Mouse (Mus musculus) gastrocnemius, adult 18-20 months (tissue): ENCODE measurements at regions not wholly inside any gene's neighbourhood (a gene's known extent, or its start where the extent isn't known, plus 50 kb on each side); places are given as distances from the start of the nearest gene placed in this dataset.

Experiments used
- DNase-seq: peaks from one replicate; pipeline ENCODE4 v3.0.0; 2021; ENCODE audit warnings: low spot score

DNA sequence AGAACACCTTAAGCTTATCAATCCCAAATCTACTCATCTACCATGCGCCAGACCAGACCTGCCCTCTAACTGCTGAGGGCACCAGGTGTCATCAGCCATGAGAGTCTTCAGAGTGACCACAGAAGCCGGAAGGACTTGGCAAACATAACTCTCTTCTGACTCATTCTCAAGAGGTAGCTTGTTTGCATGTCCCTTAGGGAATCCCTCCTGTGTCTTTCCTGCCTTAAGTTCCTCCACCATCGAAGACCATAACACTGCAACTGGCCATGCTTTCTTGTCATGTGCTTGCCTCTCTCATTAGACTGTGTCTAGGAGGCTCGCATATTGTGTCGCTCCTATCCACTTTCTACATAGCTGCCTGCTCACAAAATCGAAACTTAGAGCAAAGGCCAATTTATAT lies 226.1 kb upstream of the Ncam1 start:
- no peak for DNase-seq

DNA sequence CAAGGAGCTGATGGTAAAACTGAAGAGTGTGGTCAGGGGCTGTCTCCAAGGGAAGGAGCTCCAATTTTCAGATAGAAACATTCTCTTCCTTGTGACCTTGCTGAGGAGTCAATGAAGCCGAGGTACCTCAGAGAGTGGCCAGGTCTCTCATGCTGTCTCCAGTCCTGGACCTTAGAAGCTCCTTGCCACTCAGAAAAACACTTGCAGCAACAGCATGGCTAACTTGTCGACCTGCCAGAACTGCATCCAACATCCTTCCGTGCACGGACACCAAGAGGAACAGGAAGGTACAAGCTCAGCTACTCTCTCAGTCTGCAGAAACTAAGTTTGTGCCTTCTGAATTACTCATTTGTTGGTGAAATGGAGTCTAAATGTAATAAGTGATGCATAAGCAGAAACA lies 214.9 kb upstream of the Ncam1 start:
- no peak for DNase-seq

DNA sequence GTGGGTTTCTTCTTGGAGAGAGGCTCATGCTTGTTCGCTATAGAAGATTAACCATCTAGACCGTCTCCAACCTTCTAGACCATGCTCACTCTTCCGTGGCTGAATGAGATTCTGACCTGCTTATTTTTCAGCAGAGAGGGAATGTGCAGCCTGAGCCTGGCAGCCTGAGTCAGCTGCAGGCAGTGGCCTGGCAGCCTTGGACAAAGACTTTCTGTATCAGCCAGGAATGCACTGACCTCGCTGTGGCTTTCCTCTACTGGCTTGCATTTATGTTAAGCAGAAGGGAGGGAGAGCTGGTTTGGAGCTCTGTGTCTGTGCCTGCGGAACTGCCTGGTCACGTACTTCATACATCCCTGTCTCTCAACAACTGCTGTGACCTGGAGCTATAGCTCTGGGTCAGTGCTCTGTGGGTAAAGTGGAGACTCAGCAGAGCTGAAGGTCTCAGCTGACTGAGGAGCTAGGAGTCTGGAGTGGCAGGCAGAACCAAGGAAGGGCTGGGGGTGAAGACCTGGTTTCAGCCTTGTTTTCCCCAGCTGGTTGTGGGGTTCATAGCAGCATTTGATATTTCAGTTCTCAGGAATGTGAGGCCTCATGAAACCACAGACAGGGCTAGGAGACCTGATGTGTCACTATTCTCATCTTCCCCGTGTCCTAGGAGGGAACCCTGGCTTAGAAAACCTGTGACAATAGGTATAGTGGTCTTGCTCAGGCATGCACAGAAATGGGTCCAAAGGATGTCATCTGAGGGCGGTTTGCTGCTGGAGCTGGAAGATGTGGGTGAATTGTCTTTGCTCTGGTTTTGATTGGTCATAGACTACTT lies 207.2 kb upstream of the Ncam1 start:
- no peak for DNase-seq

DNA sequence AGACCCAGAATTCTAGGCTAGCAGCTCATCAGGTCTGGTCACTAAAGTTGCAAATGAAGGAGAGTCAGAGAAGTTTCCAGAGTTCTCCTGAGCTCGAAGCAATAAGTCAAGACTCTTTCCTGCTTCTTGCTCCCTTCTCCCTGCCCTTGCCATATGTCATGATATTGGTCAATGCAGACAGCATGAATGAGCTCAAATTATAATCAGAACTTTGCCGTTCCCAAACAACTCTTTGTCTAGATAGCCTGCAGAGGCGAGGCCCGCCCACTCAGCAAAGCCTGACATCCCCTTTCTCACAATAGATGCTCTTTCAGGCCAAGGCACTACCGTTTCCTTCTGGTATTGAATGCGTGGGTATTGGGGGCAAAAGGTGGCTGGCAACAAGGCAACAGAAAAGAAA lies 204.0 kb upstream of the Ncam1 start:
- no peak for DNase-seq

DNA sequence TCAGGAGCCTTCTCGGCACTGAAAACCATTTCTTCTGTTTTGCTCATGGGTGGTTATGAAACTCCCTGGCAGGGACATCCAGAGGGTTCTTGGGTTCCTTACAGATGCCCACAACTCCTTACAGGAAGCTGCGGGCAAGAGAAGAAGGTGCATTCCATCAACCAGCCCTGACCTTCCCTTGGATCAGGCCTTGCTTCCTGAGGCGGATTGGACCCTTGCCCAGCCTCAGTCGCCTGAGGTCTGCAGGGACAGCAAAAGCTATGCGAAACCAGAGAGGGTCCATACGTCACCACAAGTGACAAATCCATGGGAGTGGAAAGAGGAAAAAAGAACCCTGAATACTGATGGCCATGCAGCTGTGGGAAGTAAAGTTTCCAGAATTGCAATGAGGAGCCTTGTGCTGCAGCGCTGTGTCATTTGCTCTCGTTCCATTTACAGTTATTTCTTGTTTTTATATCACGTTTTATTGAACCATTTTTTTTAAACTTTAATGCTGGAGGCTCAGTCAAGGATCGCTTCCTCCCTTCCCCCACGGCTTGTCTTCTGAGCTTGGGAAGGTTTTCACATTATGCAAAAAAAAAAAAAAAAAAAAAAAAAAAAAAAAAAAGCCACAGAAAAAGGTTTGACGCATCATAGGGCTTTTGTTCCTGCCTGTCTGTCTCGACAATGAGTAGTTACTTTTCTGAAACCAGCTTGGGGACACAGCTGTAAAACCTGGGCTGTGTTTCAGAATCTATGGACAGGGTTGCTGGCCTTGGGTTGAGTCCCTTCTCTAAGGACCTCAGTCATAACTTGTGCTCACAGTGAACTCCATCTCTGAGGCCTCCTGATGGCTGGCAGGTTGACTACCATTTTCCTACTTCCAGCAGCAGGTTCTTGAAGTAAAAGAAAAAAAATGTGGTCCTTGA lies 202.0 kb upstream of the Ncam1 start:
- peak; percentile 17 for DNase-seq

DNA sequence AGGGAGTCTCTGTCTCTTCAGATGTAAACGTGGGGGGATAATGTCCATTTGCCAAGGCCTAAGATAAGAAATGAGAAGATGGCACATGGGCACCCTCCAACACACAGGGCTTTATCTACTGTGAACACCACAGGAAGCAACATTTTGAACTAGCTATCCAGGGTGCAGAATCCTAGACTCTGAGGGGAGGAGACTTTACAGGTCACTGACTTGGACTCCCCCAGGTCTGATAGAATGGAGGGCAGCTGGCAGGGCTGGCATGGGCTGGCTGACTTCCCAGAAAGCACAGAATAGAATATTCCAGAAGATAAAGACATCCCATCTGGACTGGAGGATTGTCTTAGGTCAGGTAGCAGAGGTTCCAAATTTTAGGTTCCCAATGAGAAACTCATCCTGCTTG lies 201.2 kb upstream of the Ncam1 start:
- no peak for DNase-seq

DNA sequence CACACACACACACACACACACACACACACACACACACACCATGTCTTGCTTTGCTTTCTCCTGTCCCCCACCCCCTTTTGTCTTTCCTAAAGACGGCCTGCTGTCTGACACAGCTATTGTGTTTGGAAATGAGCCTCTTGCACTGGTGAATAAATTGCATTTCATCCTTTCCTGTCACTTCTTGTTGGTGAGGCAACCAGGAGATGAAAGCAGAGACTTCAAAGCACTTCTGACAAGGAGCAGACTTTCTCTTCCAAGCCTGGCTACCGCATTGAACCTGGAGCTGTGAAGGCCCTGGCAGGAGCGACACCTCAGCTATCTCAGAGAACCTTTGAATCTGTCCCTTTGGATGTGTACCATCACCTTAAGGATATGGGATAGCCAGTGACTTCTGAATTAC lies 199.4 kb upstream of the Ncam1 start:
- DNase-seq = no peak

DNA sequence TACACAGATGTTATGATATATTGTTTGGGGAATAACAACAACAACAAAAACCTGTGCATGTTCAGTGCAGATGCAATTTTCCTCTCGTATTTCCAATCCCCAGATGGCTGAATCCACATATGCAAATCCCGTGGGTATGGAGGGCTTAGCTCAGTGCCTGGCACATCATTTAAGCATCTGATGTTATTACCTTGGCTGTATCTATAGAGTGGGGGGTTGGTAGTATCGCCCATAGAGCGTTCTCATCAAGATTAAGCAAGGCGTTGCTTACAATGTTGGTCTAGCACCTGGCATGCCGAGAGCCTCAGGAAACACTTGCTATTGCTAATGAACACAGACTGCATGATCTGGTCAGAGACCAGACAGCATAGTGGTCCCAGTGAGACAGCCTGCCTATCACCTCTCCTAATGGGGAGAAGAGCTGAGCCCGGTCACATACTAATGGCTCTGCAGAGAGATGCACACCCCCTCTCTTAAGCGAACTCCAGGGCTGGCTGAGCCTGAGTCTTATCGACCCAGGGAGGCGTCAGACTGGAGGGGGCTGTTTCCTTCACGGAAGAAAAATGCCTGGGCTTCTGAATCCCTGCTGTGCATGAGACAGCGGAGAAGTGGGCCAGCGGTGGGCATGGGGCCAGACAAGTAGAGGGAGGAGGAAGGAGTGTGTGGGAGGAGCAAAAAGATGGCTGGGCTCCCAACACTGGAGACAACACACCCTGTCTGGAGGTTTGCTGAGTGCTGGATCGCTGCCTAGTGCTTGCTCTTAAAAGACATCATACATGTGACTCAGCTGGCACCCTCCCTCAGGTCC lies 190.9 kb upstream of the Ncam1 start:
- DNase-seq = peak; percentile 79

DNA sequence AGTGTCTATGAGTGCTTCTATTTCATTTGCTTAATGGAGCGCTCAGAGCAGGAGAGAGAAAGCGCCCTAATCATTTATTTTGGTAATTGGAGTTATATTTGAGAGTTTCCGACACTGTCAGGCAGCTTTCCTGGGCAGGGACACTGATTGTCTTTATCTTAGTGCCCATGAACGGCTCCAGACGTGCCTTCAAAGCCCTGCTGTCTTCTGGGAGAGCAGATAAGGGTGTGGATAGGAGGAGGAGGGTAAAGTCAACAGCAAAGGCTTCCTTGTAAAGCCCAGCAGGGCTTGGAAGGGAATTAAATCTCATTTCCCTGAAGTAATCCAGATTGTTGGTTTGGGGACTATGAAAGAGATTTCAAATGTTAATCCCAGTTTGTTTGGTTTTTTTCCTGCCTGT lies 189.3 kb upstream of the Ncam1 start:
- no peak for DNase-seq

DNA sequence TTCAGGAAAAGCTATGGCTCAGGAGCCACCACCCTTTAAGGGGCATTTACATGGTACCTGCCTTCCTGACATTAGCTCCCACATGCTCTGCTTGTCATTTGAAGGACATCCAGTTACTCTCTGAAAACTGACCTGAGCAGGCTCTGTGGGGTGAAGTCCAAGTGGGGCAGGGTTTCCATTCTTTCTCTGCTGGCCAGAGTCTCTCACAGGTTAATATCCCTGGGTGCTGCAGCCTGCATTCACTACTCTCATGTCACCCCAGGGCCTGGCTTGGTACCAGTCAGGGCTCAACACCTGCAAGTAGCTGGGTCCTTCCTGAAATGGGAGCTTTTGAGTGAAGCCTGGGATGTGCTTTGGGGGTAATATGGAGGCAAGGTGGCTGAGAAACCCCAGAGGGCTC lies 188.8 kb upstream of the Ncam1 start:
- no peak for DNase-seq

DNA sequence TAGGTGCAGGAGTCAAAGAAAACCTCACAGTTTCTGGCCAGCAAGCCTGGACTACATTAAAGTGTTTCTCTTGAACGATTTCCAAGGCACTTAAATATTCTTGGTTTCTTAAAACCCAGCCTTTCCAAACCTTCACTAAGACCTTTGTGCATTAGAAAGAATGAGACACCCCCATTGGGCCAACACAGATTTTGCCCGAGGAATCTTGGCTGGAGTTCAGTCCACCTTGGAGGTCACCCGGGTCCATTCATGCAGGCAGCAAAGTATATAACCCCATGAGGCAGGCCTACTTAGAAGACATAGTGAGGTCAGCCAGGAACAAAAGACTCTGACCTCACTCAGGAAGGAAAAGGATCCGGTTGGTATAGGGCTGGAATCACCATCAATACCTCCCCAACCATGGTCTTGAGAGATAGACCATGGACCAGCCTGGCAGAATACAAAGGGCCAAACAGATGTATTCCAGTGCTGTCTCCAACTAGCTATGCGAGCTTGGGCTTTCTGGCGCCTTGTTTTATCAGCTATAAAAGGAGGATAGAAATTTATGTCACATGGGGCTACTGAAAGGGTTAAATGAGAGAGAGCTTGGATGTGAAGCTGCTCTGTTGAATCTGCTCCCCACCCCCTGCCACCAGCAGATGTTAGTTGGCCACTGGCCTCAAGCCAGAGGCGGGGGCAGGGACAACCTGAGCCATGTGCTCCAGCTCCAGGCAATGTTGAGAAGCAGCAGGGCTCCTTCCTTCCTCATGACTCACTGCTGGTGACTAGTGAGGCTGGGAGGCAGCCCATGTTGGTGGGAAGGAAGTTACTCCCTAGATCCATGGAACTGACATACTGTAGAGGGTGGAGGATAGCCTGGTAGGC lies 181.9 kb upstream of the Ncam1 start:
- DNase-seq = no peak

DNA sequence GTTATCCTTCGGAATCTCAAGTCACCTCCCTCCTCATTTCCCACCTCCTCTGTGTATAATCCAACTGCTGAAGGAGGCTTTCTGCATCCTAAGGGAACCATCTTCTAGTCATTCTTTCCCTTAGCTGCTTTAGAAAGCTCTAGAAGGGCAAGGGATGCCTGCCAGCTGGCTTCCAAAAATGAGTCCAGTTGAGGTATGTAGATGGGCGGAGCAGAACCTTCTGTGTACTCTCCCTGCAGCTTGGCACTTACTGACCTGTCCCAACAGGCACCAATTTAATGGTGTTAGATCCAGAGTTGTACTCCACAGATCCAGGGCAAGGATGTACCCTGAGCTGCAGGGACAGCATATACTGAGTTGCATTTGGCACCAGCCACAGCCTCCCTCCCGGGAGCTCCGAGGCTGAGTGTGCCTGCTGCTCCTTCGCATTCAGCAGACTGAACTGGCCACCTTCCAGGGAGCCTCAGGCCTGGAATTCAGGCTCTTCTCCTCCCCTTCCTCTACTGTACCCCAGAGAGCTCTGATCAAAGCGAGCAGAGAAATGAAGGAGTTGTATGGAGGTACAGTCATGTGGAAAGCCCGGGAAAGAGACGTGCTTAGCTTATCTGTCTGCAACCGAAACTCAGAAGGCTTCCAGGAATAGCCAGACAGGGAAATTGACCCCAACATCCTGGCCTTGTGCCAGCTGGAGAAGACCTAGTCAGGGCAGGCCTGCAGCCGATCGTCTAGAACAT lies 177.4 kb upstream of the Ncam1 start:
- peak; percentile 52 for DNase-seq

DNA sequence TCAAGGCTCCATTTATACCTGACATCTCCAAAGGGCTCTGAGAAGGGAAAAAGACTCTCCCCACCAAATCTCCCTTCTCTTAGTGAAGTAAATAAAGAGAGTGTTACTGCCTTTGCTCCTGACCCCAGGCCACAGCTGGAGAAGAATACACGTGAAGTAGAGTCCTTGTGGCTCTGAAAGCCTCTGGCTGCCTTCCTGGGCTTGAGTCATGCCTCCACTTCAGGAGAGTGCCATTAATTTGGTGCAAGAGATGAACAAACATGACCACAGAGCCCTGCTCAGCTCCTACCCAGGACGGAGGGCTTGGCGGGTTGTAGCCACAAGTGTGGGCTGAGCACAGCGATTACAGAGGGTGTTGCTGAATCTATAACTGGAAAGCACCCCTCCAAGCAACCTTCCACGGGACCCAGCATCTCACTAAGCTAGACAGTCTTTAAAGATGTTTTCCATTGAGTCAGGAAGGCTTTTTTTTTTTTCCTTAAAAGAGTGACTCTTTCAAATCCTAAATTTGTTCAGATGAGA lies 175.3 kb upstream of the Ncam1 start:
- DNase-seq = no peak

DNA sequence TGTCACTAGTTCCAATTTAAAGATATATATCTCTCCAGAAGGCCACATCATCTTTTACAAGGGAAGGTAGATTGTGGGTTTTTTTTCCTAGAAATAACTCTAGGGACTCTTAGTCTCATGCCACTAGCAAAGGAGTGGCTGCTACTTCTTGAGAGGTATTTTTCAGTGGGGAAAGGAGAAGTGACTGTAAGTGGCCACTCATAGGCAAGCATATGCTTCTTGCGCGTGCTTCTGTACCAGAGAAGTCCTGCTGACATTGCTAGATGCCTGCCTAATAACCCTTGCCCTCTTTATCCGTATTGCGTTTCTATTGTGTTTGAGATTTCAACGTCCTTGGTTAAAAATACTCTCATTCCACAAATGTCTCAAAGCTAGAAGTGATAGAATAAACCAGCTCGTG lies 170.7 kb upstream of the Ncam1 start:
- no peak for DNase-seq

DNA sequence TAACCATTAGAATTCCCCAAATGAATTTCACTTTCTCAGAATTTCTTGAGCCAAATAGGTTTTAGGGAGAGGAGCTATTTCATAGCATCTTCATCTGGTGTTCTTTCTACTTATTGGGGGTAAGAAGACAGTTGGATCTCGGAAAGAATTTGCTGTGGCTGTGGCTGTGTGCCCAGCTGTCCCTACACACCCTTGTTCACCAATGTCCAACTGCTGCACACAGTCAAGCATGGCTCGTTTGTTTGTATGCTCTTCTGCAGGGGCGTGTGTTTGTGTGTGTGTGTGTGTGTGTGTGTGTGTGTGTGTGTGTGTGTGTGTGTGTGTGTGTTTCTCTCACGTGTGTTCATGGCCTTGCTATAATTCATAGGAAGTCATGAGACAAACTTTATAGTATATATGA lies 165.9 kb upstream of the Ncam1 start:
- no peak for DNase-seq

DNA sequence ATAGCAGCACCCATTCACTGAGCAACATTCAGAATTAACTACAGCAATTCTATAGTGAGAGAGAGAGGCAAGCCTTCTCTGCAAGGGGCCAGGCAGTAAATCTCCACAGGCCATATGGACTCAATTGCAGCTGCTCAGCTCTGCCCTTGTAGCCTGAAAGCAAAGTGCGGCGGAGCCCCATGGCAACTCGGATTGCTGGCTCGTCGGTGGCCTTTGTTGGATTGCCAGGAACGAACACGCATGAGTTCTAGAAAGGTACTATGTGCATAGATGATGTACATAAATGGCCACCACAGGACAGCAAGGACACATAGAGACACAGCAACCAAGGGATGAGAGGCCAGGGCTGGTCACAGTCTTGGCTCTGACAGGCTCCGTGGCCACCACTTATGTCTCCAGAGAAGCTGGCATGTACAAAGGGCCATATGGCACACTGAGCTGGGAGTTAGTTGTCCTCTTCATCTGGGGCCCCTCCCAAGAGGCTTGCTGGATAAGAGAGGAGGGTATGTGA lies 163.9 kb upstream of the Ncam1 start:
- DNase-seq = no peak

DNA sequence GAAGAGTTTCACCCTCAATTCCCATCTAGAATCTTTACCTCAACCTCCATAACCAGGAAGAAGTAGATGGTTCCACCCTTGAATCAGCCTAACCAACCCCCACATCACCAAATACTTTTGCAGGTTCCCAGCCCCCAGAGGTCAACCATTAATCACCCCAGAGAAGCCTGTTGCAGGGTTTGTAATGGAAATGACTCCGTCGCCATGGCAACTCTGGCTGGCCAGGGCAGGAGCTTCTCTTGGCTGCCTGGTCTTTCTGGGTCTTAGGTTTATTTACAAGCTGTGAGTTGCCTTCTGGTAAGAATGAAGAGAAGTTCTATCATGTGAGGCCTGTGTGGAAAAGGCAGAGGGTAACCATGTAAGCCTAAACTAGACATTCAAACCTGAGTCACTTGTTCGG lies 163.2 kb upstream of the Ncam1 start:
- DNase-seq = peak; percentile 15

DNA sequence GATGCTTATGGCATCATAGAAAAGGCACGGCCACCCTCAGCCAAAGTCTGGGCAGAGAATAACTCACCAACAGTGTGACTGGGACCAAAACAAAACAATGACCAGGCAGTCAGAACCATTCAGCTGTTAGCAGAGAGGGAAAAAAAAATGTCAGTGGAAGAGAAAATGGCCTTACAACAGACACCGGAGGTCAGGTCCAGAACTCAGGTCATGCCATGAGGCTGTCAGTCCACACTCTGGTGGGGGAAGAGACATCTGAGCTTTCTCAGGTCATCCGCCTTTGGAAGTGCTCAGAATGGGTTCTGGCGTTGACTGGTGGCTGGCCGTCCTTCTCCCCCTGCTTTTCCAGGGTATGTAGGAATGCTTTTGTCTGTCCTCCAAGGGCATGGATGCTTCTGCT lies 162.6 kb upstream of the Ncam1 start:
- DNase-seq = no peak

DNA sequence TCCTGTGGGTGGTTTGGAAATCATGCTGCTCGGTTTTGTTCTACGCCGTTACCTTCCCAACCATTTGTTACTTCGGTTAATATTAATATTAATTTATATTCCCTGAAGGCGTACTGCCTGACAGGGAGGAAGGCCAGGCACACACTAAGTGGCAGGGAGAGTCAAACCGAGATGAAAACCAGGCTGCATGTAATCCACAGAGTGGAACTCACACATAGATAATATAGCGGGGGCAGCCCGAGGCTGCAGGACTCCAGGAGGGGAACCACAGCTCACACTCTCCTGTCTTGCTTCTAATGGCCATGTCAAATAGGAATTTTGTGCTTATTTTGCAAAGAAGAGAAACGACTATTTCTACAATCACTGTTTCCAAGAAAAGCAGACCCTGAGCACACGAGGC lies 161.3 kb upstream of the Ncam1 start:
- no peak for DNase-seq

DNA sequence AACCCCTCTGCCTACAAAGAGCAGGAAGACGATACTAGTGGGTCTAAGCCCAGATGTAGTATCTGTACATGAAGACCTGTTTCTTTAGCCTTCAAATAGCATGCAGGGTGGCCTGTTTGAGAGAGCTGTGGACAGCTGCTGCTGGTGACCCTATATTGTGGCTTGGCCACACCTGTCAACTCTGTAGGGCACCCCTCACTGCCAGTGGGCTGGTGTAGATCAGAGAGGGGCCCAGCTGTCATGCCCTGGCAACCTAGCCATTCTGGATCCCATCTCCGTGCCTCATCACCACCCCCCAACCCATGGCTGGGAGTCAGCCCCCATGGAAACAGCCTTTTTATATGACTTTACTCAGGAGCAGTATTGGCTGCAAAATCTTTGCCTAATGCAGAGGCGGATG lies 160.2 kb upstream of the Ncam1 start:
- no peak for DNase-seq
